Mouse (Mus musculus): ENCODE results near the gene St3gal6.

- TF ChIP-seq EP300 (IDR thresholded peaks at IDR 0.05; ENCODE audit: low read depth) = no peak
- TF ChIP-seq CTCF (IDR thresholded peaks at IDR 0.05; ENCODE audit: low read depth) = no peak
Observed at GRCm38 (mm10) chr16:58534245-58535142, 10.5 kb upstream of the St3gal6 start.
